Mouse (Mus musculus) gastrocnemius, adult 2 months (tissue): ENCODE measurements around the gene Col19a1. TPM values are rescaled to one million over a fixed set of nuclear protein-coding genes. Genes with fewer than 3 reads are reported as not detected.

Experiments used
- DNase-seq: peaks from one replicate; pipeline ENCODE4 v3.0.0; 2022
- H3K27ac ChIP-seq: fragments of 200-600 bp; 2 replicates; pipeline ENCODE4 v1.8.1; 2022; ENCODE audit warnings: mild to moderate bottlenecking
- H3K4me3 ChIP-seq: fragments of 200-600 bp; 2 replicates; pipeline ENCODE4 v1.8.1; 2022; ENCODE audit warnings: mild to moderate bottlenecking, moderate library complexity
- CTCF ChIP-seq: fragments of 200-600 bp; IDR thresholded peaks from 2 replicates; pipeline ENCODE4 v1.8.1; 2022; ENCODE audit warnings: antibody characterized with exemption, mild to moderate bottlenecking, moderate library complexity
- intact Hi-C: fragments of 180-260 bp; cut with DNase I; formaldehyde crosslinking; loops from one replicate; pipeline ENCODE4 v1.15.1; 2025
- total RNA-seq, 2 experiments: library from RNA; stranded (reverse); gene quantifications; 2 replicates each; pipeline ENCODE4 v1.2.3; 2021

Gene Col19a1
- total RNA-seq, 2 experiments from 2014 or later, result 0.50 to 2.0 TPM

DNA sequence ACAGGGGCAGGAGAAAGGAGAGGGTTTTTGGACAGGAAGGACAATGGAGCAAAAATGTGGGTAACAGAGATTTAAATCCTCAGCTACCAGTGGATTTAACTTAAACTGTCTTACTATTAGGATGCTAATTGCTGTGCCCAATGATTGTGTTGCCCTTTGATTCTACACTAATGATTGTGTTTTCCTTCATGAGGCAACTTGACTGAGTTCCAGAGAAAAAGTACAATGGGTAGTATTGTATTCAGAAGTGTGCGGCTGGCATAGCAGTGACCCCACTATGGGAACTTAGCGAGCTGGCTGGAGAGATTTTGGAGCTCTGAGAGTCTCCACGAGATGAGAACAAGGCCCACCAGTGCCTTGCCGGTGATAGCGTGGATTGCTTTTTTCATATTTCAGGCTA, 159.0 kb downstream of the Col19a1 start:
- intact Hi-C loops, result no loop called here
- H3K27ac ChIP-seq, result no peak overlapping the region
- H3K4me3 ChIP-seq, result no peak overlapping the region
- DNase-seq, result no peak
- TF ChIP-seq CTCF, result no peak

DNA sequence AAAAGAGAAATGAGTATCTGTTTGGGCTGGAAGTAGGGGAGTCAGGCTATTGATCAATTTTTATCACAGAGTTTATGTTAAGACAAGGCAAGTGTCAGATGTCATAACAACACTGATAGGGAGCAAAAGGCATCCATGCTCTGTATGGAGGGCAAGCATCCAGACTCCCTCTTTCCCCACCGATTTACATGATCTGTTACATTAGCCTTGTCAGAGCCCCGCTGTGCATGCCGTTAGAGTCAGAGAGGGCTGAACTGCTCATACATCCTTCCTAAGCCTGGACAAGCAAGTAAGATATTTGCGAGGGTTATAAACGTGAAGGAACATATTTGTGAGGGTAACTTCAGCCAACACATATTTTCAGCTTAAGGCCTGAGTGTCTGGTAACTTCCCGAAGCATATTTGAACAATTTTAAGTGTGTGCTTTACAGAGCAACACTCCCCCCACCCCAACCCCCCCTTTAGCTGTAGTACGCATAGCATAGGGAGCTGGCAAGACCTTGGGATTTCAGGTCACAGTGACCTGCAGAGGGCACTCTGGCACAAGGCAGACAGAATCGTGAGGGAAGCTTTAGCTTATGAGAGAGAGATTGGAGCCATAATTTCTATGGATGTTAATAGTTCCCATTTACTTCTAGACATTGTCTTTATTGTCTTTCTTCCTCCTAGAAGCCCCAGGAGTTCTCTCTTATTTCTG, 209.0 kb downstream of the Col19a1 start:
- H3K4me3 ChIP-seq, result no peak overlapping the region
- peak; percentile 62 for TF ChIP-seq CTCF
- intact Hi-C loops, result loop anchor here (2.0 kb wide), 1 partner anchor 255 kb away; no protein-coding TSS in a partner anchor
- peak; percentile 48 for DNase-seq
- H3K27ac ChIP-seq, result no peak overlapping the region

DNA sequence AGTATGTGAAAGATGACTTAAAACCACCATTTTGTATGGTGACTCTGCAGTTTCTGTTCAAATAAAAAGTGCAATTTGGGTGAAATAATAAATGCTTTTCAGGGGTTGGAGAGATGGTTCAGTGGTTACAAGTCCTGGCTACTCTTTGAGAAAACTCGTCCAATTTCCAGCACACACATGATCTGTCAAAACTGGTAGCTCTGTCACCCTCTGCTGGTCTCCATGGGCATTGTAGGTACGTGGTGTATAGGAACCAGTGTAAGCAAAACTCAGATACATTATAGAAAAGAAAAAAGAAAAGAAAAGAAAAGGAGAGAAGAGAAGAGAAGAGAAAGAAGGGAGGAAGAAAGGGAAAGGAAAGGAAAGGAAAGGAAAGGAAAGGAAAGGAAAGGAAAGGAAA, 212.4 kb downstream of the Col19a1 start:
- TF ChIP-seq CTCF, result peak; percentile 41
- intact Hi-C loops, result no loop called here

DNA sequence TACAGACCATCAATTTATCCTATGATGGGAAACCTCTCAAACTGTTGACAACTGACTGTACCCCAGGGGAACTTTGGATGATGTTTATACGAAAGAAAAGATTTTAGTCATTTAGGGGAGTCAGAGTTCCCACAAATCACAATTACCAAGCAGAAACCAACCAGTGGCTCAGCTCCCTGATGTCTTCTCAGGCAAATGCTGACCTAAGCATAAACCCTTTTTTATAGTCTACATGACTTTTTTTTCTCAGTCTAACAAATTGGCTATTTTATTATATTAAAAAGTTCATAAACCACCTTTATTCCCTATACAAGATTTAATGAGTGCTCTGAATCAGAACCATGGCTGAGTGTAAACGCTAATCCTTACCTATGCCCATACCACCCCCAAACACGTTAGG, 213.6 kb downstream of the Col19a1 start:
- Histone ChIP-seq H3K4me3 (no peak overlapping the region), H3K27ac (no peak overlapping the region)
- intact Hi-C loops, result no loop called here
- DNase-seq, result no peak
- no peak for TF ChIP-seq CTCF

More for the DNA sequence above, 212.4 kb downstream of the Col19a1 start:
- H3K27ac ChIP-seq, result no peak overlapping the region
- H3K4me3 ChIP-seq, result no peak overlapping the region
- no peak for DNase-seq

DNA sequence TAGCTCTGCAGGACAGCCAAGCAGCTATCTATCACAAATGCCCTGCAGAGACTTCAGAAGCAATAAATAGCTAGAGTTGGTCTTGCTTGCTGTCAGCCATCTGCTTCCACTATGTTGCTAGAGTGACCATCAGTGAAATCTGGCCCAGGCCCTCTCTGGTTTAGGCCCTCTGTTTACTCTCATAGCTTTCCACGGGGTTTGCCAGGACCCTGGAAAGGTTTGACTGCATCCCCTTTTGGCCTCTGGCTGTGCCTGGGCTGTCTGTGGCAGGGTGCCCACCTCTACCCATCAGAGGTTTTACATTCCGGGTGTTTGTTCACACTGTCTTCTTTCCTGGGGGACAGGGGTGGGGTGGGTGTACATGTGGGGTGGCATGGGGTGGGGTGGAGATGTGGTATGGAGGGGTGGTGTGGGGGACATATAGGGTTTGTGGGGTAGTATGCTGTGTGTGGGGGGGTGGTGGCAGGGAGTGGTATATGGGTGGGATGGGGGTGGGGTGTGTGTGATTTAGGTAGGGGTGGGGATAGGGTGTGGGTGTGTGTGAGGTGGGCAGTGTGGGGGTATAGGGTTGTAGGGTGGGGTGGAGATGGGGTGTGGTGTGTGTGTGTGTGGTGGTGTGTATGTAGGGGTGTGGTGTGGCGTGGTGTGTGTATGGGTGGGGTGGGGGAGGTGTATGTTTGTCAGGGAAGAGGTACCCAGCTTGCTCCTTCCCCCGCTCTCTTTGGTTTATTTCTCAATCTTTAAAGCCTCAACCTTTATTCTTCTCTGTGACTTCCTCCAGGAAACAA, 214.6 kb downstream of the Col19a1 start:
- intact Hi-C loops, result no loop called here
- no peak for TF ChIP-seq CTCF
- no peak overlapping the region for H3K27ac ChIP-seq

DNA sequence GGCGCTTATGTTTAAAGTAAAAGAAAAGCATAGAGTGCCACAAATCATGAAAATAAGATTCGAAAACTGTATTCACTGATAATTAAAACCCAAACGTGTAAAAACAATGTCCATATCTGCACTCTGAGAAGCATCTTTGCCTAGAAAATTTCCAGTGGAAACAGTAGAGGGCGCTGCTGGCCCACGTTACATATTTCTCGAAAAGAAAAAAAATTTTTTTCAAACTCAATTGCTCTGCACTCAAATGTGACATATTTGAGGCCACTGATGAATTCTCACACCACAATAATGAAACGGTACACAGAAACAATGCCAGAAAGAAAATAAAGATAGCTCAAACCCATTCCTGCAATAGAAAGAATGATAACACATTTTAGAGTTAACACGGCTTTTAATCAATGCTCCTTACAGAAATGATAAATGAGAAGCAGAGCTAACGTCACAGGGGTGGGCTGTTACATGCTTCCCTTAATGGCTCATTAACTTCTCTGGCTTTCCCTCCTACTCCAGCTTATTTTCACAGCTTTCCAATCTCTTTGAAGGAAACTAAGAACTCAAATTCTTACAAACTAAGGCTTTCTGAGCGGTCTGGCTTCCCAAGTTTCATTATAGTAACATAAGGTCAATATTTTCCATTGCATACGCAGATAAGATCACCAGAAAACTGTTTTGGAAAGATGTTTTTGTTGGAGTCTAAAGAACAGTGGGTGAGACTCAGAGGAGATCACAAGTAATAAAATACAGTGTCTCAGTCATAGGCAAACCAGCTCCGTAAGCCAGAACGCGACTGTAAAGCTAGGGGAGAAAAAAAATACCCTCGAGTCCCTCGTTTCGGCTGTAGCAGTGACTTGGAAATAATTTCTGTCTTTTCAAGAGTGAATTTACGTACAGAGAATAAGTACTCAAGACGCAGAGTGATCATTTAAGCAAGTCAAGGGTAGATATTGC, 219.4 kb downstream of the Col19a1 start:
- peak; percentile 25 for DNase-seq
- intact Hi-C loops, result no loop called here
- Histone ChIP-seq H3K27ac (no peak overlapping the region), H3K4me3 (peak overlapping the region; percentile 53)
- TF ChIP-seq CTCF, result peak; percentile 76

More for the DNA sequence above, 214.6 kb downstream of the Col19a1 start:
- no peak overlapping the region for H3K4me3 ChIP-seq
- DNase-seq, result no peak

DNA sequence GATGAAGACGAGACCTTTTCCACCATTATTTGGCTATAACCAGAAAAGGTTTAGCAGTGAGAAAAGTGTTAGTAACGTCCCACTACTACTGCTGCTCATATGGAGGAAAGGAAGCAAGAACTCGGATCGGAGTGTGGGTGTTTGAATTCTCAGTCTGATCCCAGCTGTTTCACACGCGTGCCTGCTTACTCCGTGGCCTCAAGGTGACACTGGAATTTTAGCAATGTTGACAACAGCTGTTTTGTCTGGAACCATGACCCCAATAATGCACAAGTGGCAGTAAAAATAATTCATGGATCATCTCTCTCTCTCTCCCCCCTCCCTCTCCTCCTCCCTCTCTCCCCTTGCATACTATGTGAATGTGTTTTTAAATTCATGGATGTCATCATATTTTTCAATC, 222.5 kb downstream of the Col19a1 start:
- no peak overlapping the region for H3K27ac ChIP-seq
- no peak for TF ChIP-seq CTCF
- intact Hi-C loops, result no loop called here
- no peak for DNase-seq
- H3K4me3 ChIP-seq, result no peak overlapping the region

DNA sequence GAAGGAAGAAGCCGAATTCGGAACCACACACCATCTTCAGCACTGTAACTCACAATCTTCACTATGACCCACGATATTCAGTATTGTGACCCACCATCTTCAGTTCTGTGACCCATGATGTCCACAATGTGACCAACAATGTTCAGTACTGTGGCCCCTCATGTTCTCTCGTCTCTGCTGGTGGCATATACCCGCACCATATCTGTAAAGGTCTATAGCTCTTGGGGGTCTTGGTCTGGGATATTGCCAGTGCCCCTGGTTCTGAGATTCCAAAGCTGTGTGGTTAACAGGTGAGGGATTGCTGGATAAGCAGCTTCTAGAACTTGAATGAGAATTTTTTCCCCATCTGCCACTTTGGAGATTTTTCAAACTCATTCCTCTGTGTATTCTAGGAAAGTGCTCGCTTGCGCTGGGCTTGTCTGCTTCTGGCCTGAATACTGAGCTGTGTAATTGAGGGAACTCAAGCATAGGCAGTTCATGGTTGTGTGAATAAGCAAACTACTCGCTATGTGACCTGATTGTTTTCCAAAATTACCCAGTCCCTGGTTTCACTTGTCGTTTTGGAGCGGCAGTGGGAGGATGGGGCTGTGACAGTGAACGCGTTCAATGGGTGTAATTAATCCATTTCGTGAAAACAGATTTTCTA, 225.2 kb downstream of the Col19a1 start:
- DNase-seq, result no peak
- no peak overlapping the region for H3K27ac ChIP-seq
- TF ChIP-seq CTCF, result no peak
- intact Hi-C loops, result no loop called here
- H3K4me3 ChIP-seq, result no peak overlapping the region

DNA sequence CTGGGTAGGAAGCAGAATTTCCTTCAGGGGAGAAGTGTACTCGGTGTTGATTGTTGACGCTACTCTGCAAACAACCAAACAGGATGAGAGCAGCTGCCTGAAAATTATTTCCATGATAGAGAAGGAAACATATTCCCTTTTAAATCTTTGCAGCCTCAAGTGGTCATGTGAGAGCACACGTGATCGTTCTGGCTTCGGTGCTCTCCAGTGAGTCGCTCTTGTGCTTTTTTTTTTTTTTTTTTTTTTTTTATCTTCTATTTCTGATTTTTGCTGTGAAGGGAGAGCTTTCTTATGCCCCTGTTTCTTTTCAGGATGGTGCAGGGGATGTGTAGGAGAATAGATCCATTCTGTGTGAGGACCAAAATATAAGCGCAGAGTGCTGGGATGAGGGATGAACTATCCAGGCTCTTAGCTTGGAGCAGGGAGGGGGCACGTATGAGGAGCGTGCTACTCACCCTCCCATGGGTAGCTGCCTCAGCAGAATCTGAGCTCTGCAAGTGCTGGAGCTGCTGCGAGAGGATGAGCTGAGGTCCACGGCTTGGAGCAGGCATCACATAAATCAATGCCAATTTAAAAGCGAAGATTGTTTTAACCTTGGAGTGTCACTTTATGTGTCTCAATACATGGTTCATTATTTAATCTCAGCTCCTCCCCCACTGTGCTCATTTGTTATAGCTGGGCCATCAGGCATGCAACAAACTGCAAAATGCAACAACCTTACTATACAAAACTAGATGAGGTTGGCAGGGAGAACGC, 237.6 kb downstream of the Col19a1 start:
- intact Hi-C loops, result no loop called here
- H3K27ac ChIP-seq, result no peak overlapping the region
- H3K4me3 ChIP-seq, result no peak overlapping the region
- TF ChIP-seq CTCF, result no peak
- DNase-seq, result no peak

DNA sequence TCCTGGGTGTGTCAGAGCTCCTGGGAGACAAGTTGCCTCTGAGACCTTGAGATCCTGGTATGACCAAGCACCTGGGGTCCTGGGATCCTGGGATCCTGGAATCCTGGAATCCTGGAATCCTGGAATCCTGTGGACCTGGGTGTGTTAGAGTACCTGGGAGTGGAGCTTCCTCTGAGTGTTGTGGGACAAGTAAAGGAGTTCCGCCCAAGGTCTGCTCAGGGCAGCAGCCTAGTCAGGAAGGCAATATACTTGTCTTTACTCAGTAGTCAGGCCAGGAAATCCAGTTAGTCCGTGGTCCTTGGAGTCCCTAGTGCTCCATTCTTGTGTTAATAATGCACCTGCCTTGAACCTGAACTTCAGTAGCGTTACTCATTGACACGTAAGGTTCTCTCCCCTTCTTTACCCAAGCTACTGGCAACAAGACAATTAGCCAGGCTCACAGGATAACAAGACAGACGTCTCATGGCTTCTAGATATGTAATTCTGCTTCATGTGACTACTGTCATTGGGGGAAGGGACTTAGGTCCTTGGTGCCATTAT, 239.6 kb downstream of the Col19a1 start:
- TF ChIP-seq CTCF, result no peak

DNA sequence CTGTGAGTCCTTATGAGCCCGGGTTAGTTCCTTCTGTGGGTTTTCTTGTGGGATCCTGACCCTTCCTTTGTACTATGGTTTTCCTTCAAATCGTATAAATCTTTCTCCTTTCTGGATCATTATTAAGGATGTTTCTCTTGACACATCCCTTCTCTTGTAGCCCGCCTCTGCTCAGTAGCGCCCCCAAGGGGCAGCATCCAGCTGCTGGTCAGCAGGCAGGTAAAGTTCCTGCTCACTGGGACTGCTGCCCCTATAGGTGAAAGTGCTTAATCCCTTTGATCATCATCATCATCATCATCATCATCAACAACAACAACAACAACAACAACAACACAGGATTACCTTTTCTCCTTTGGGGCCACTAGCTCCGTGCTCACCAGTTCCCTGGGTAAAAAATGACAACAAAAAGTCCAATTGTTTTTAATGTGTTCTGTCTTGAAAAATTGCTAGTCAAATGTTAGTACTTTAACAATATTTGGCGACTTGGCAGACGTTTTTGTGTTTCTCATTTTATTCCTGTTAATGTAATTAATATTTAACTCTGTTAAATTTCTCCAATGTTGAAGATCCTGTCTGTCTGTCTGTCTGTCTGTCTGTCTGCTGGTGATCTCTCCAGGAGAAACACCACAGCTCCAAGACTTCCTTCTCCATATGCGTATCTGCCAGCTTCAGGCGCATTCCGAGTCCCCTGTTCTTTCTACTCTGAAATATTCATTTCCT, 249.6 kb downstream of the Col19a1 start:
- H3K4me3 ChIP-seq, result no peak overlapping the region
- intact Hi-C loops, result no loop called here
- no peak for DNase-seq
- H3K27ac ChIP-seq, result no peak overlapping the region
- TF ChIP-seq CTCF, result no peak

More for the DNA sequence above, 239.6 kb downstream of the Col19a1 start:
- no peak for DNase-seq
- intact Hi-C loops, result no loop called here
- H3K4me3 ChIP-seq, result no peak overlapping the region
- no peak overlapping the region for H3K27ac ChIP-seq
